Mouse (Mus musculus): Measurements from ENCODE around the gene Ano2.
A peak's percentile ranks its signal among the peaks of the same experiment; 100 is the strongest.

The Ano2 gene

GRCm38 (mm10) chr6:125914446-125914845, 224.2 kb downstream of the Ano2 start:
- no peak for DNase-seq (ENCODE audit: low spot score in 2 of 2)

DNA sequence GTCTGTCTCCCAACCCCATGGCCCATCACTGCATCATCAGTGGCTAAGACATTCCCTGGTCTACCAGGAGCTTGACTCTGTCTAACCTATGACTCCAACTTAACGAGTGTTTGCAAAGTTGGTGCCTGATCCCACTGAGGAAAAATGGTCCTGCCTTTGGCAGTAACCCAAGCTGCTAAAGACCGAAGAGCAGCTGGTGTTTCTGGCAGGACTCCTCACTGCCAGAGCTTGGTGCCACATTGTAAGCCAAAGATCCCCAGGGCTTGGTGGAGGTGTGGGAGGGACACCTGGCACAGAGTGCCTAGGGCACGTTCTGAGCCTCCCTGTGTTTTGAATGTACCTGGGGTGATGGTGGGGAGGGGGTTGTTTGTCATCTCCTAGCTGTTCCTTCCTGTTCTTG, 232.5 kb downstream of the Ano2 start:
- DNase-seq (ENCODE audit: low spot score in 2 of 2), result peak in 1 of 2 experiments; percentile 22

GRCm38 (mm10) chr6:125924979-125925378, 234.8 kb downstream of the Ano2 start:
- peak in 1 of 2 experiments; percentile 8 for DNase-seq (ENCODE audit: low spot score in 2 of 2)

- no peak for DNase-seq (ENCODE audit: low spot score in 2 of 2)
Measured at GRCm38 (mm10) chr6:125925861-125926260, 235.6 kb downstream of the Ano2 start.

DNA sequence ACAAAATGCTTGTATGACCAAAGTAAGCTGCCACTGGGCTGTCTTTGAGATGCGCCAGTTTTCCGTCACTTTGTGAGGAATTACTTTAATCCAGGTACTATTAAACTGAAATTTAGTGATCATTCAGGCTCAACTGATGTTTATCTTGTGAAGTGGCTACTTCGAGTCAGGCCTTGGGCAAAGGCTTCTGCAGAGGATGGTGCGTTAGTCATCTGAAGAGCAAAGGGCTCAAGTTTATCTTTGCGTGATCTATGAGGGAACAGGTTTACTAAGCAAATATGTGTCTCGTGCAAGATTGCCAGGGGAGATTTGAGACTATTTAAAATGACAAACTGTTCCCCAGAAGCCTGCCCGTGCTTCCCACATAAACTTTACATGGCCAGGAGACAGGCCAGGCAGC, 241.7 kb downstream of the Ano2 start:
- no peak for DNase-seq (ENCODE audit: low spot score in 2 of 2)

GRCm38 (mm10) chr6:125954965-125955364, 264.7 kb downstream of the Ano2 start:
- peak in 1 of 2 experiments; percentile 29 for DNase-seq (ENCODE audit: low spot score in 2 of 2)

DNA sequence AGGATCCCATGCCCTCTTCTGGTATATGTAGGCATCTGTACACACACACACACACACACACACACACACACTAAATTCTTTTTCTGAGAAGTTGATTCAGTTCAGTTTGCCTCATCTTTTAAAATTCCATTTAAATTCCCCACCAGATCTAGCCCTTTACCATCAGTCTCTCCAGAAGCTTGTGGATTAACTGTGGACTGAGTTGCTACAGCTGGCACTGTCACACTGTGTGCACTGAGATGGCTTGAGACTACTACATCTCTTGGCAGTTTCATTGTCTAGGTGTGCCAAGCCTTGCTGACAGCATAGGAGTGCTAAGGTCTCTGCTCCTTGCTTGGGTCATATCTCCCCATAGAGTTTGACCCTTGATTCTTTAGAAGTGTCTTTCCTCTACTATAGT, 283.3 kb downstream of the Ano2 start:
- DNase-seq (ENCODE audit: low spot score in 2 of 2), result no peak

DNA sequence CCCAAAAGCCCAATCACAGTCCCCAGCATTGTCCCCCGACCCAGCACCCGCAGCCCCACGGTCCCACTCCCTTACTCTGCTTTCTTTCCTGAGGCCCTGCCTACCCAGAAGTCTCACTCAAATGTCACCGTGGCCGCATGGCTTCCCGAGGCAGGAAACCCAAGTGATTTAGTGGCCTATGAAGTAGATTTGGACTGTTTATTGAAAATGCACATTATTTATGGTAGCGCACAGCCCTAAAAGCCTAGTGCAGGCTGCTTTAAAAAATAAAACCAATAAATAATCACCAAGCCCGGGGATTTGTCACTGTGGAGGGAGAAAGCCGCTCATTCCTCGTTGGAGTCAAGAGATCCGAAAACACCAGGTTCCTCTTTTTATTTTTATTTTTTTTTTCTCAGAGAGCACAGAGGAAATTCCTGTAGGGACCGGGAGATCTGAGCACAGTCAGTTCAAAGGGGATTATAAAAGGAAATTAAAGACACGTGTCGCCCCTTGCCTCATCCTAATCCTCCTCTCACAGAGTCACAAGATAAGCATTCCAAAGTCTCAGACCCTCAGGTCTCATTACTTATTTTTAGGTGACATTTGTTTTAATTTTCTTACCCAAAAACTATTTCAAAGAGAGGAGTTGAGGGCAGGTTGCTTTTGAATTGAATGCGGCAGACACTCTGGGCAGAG, 285.7 kb downstream of the Ano2 start:
- no peak for DNase-seq (ENCODE audit: low spot score in 2 of 2)

GRCm38 (mm10) chr6:125979601-125980000, 289.4 kb downstream of the Ano2 start:
- no peak for DNase-seq (ENCODE audit: low spot score in 2 of 2)

DNA sequence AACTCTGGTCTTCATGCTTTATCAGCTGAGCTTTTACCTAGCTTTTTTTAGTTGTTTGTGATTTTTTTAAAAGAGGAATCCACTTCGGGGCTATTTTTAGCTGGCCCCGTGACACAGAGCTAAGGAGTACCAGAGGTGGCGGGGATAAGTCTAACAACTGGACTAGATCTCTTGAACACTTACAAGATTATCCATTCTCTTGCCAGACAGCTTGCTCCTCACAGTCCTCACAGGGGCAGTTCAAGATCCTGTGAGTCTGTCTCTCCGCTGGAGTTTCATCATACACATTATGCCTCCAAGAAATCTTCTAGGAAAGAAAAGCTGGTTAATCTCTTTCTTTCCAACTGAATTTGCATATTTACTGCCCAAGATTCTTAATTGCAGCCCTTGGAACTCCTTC, 293.8 kb downstream of the Ano2 start:
- no peak for DNase-seq (ENCODE audit: low spot score in 2 of 2)

DNA sequence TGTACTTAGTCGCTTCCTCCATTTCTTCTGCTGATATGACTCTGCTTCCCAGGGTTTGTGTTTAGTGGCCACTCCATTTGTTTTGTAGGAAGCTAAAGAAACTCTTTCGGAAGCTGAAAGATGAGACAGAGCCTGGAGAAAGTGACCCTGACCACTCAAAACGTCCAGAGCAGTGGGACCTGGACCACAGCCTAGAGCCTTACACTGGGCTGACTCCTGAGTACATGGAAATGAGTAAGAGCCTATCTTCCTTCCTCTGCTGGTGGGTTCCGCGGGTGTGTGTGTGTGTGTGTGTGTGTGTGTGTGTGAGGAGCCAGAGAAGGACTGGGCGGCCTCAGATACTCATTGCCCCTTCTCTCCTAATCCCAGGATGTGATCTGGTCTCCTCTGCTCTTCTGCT, 302.5 kb downstream of the Ano2 start:
- no peak for DNase-seq (ENCODE audit: low spot score in 2 of 2)

DNA sequence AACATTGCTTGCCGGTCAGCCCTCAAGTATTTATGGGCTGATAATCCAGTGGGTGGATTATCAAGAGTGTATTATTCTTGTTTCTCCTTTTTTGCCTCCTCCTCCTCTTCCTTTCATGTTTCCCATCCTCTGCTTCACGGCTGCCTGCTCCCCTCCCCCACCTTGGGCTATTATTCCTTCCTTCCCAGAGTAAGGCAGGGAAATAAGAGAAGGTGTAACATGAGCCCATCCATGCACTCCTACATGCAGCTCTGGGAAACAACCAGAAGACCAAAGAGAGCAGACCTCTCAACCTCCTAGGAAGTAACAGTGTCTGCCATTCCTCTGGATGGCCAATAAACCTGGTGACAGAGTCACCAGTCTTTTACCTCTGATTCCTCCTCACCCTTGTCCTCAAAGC, 311.6 kb downstream of the Ano2 start:
- no peak for DNase-seq (ENCODE audit: low spot score in 2 of 2)

DNA sequence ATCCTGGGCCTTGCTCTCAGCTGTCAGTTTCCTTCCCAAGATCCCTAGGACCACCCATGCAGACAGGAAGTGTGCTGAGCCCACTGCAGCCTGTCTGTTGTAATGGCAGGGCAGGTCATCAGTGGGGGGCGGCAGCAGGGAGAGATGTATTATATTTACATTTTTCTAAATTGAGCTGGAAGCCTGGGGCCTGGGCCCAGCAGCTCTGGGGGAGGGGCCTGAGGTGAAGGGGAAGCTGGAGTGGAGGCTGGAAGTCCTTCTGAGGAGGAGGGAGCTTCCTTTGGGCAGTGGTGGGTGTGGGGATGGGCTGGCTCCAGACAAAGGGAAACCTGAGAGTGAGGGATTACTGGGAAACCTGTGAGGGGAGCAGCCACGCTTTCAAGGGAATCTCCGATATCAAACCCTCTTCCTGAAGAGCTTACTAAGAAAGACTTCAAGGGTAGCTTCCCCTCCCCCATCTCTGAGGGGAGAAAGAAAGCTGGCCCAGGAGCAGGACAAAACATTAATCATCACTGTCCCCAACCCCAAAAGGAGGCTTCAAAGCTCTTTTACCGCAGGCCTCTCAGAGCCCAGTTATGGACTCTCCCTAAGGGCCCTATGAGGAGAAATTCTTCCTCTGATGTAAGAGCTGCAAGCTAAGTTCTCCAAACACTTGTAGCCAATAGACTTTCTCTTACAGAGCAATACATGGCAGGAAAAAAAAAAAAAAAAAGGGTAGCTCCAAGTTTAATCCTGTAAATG, 313.0 kb downstream of the Ano2 start:
- DNase-seq (ENCODE audit: low spot score in 2 of 2), result no peak

- no peak for DNase-seq (ENCODE audit: low spot score in 2 of 2)
Measured at GRCm38 (mm10) chr6:126006647-126007046, 316.4 kb downstream of the Ano2 start.

DNA sequence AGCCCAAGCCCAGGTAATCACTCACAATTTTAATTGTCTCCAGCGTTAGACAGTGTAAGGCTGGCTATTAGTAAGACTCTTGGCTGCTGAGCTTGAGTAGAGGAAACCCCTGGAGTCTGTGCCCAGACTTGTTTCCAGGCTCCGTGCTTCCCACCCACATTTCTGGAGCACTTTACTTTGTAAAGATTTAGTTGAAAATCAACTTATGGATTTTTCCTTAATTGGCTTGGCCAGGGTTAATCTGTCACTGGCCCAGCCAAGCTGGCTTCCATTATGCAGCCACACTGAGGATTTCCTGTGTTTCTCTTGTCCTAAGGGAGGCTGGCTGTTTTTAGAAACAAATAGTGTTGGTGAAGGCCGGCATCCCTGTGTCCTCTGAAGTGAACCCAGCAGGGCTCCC, 318.9 kb downstream of the Ano2 start:
- no peak for DNase-seq (ENCODE audit: low spot score in 2 of 2)

GRCm38 (mm10) chr6:126016991-126017390, 326.8 kb downstream of the Ano2 start:
- no peak for DNase-seq (ENCODE audit: low spot score in 2 of 2)

GRCm38 (mm10) chr6:126018411-126018810, 328.2 kb downstream of the Ano2 start:
- no peak for DNase-seq (ENCODE audit: low spot score in 2 of 2)

DNA sequence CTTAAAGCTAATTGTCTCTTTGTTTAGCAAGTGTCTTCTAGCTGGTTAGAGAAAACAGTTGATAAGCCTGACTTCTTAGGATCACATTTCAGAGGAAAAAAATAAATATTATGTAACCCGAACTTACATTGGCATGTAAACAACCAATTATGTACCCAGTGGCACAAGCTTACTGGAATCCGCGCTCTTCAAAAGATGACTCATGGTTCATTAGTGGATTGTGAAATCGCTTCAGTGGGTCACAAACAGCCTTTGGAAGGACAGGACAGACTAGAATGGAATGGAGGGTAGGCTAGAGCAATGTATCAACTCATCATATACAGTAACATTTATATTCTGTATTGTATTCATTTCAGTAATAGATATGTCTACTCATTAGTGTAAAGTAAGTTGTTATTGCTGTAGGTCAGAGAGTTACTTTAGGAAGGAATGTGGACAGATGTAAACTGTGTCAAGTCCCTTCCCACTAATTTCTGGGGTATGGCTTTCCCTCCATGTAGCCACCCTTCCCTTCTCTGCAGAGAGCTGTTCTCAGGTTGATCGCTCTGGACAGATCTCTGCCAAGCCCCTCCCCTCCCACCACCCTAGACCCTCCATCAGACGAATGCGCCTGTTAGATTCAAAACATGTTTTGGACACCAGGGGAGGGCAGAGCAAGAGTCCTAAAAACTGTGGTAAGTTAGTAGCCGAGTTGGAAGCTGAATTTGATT, 343.6 kb downstream of the Ano2 start:
- DNase-seq (ENCODE audit: low spot score in 2 of 2), result no peak

DNA sequence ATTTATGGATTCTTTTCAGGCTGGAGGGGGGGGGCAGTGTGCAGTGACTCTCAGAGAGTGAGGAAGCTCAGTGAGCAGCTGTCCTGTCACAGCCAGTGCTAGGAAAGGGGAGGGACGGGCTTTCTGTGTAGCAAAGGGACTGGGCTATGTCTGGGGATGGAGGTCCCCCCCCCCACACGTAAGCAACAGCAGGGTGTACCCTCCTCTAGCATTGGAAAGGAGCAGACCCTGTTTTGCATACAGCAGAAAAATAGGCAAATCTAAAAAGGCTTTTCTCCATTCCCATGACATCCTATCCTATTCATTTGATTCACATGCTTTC, 344.1 kb downstream of the Ano2 start:
- DNase-seq (ENCODE audit: low spot score in 2 of 2), result no peak

DNA sequence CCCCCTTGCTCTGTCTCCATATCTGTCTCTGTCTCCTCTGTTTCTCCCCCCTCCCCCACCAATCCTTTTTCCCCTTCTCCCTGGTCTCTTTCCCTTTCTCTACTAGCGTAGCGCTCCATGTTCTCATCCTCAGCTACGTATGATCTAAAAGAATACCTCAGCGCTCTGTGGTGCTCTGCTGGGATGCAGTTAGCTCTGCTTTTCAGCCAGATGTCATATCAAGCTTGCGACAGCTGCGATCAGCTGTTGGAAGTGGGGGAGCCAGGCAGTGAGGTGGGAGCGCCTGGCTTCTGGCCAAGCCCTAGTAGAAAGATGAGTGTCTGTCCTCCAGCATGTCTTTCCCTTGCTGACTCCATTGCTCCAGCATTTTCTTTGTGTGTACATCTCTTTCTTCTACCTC, 344.5 kb downstream of the Ano2 start:
- DNase-seq (ENCODE audit: low spot score in 2 of 2), result no peak

DNA sequence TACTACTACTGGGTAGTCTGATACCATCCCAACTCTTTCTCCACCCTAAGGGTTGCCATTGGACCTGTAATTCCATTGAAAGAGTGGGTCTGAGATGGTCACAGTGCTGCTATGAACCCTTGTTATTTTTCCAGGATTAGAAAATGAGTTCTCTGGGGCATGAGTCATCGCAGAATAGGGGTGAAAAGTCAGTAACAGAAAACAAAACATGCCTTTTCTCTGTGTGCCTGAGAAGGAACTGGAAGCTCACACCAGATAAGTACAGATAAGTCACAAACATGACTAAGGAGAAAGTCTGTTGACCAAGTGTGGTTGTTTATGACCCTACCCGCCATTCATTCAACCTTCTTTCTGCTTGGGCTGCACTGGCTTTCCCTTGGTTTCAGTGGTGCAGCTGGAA, 345.4 kb downstream of the Ano2 start:
- DNase-seq (ENCODE audit: low spot score in 2 of 2), result no peak

DNA sequence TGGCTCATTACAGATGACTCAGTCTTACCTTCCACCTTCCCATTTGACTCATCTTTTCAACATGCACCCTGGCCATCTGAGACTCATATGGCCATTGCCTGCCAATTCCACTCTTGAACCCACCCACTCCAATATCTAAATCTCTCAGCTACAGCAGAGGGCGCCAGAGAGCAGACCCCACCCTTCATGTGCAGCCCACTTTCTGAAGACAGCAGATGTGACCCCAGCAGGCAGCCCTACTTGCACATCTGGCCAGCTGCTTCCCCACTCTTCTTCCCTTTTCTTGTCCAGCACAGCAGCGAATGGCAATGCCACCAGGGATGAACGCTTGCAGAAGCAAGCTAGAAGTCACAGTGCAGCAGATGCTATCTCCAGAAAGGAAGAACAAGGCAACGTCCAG, 355.7 kb downstream of the Ano2 start:
- peak in 1 of 2 experiments; percentile 17 for DNase-seq (ENCODE audit: low spot score in 2 of 2)

GRCm38 (mm10) chr6:126048206-126048605, 358.0 kb downstream of the Ano2 start:
- no peak for DNase-seq (ENCODE audit: low spot score in 2 of 2)

All from cerebellum, postnatal 4 days (tissue).